Mouse (Mus musculus): ENCODE results near the gene Gabrg3. TPM values are rescaled to one million over a fixed set of nuclear protein-coding genes. Genes with fewer than 3 reads are reported as not detected.

The Gabrg3 gene
- total RNA-seq, 2 experiments from 2014 or later = not detected

- ATAC-seq (replicated peaks; ENCODE audit: low FRiP score, poor library complexity, severe bottlenecking) = no peak
These were observed 618.8 kb downstream of the Gabrg3 start for GRCm38 (mm10) chr7:56768216-56768615.

GRCm38 (mm10) chr7:56767796-56768195 lies 619.2 kb downstream of the Gabrg3 start:
- ATAC-seq (replicated peaks; ENCODE audit: low FRiP score, poor library complexity, severe bottlenecking) = no peak

- ATAC-seq (replicated peaks; ENCODE audit: low FRiP score, poor library complexity, severe bottlenecking) = no peak
These were observed 621.2 kb downstream of the Gabrg3 start for GRCm38 (mm10) chr7:56765612-56766445.

- no peak for ATAC-seq (replicated peaks; ENCODE audit: low FRiP score, poor library complexity, severe bottlenecking)
These were observed 657.8 kb downstream of the Gabrg3 start for GRCm38 (mm10) chr7:56729225-56729624.

Other genes starting within 250 kb of the Gabrg3 start
- not detected in 2 replicates for gene Gabrb3, start 32.5 kb upstream of the Gabrg3 start, total RNA-seq (2015; ENCODE audit: low replicate concordance)
- not detected in 2 replicates for gene Gabrb3, start 32.5 kb upstream of the Gabrg3 start, total RNA-seq (2017; ENCODE audit: low replicate concordance)
- gene Gabra5, start 122.9 kb upstream of the Gabrg3 start, total RNA-seq (2015; ENCODE audit: low replicate concordance) = not detected in 2 replicates
- gene Gabra5, start 122.9 kb upstream of the Gabrg3 start, total RNA-seq (2017; ENCODE audit: low replicate concordance) = not detected in 2 replicates

Data from erythroid progenitor cell, adult 5-6 weeks (primary cell).